In genomic region chr14:105433456-105433855, GRCm38 (mm10) we compare ENCODE assay signal across 29 mouse cellular contexts.
"Had no signal": no experiment of that assay in that cellular context is flagged by ENCODE, and none has a peak within 500 bp of the region (broad histone marks: within the 10 kb centered on the region; RNA-seq: fewer than 3 reads in every experiment).

No protein-coding gene starts in this region.

- H3K4me3 ChIP-seq: limb, embryonic 10.5 days; limb, embryonic 12.5 days; limb, embryonic 13.5 days; limb, embryonic 15.5 days; liver, embryonic 12.5 days; liver, embryonic 13.5 days; liver, embryonic 15.5 days; lung, embryonic 15.5 days; megakaryocyte, embryonic 14.5 days; midbrain, embryonic 10.5 days; midbrain, embryonic 12.5 days; midbrain, embryonic 13.5 days; midbrain, embryonic 15.5 days; myocyte; neural tube, embryonic 12.5 days had no signal

- H3K4me2 ChIP-seq: limb, embryonic 12.5 days; limb, embryonic 13.5 days; limb, embryonic 15.5 days; liver, embryonic 11.5 days; liver, embryonic 12.5 days; liver, embryonic 13.5 days; liver, embryonic 15.5 days; lung, embryonic 14.5 days; lung, embryonic 15.5 days; midbrain, embryonic 12.5 days; midbrain, embryonic 13.5 days; midbrain, embryonic 15.5 days; neural tube, embryonic 12.5 days had no signal

- H3K9ac ChIP-seq: limb, embryonic 12.5 days; limb, embryonic 13.5 days; limb, embryonic 15.5 days; liver, embryonic 12.5 days; liver, embryonic 13.5 days; liver, embryonic 14.5 days; liver, embryonic 15.5 days; liver, postnatal 0 days; lung, embryonic 14.5 days; lung, embryonic 15.5 days; midbrain, embryonic 12.5 days; midbrain, embryonic 13.5 days; midbrain, embryonic 15.5 days; neural tube, embryonic 12.5 days had no signal

- H3K36me3 ChIP-seq: limb, embryonic 10.5 days; limb, embryonic 12.5 days; limb, embryonic 13.5 days; limb, embryonic 15.5 days; liver, embryonic 12.5 days; liver, embryonic 13.5 days; liver, embryonic 15.5 days; lung, embryonic 15.5 days; midbrain, embryonic 10.5 days; midbrain, embryonic 12.5 days; midbrain, embryonic 13.5 days; midbrain, embryonic 15.5 days; neural tube, embryonic 12.5 days had no signal

- H3K27ac ChIP-seq: limb, embryonic 10.5 days; limb, embryonic 12.5 days; limb, embryonic 13.5 days; limb, embryonic 15.5 days; liver, embryonic 12.5 days; liver, embryonic 13.5 days; liver, embryonic 14.5 days; liver, embryonic 15.5 days; lung, embryonic 15.5 days; macrophage; midbrain, embryonic 12.5 days; midbrain, embryonic 13.5 days; midbrain, embryonic 15.5 days; neural tube, embryonic 12.5 days had no signal

- ATAC-seq: liver, embryonic 12.5 days; liver, postnatal 0 days; lung, postnatal 0 days had no signal

- H3K9me3 ChIP-seq: limb, embryonic 10.5 days; limb, embryonic 12.5 days; limb, embryonic 13.5 days; limb, embryonic 15.5 days; liver, embryonic 12.5 days; liver, embryonic 13.5 days; liver, embryonic 15.5 days; lung, embryonic 15.5 days; midbrain, embryonic 10.5 days; midbrain, embryonic 12.5 days; midbrain, embryonic 13.5 days; midbrain, embryonic 15.5 days; neural tube, embryonic 12.5 days had no signal

- H3K27me3 ChIP-seq: limb, embryonic 12.5 days; limb, embryonic 13.5 days; limb, embryonic 15.5 days; liver, embryonic 12.5 days; liver, embryonic 13.5 days; liver, embryonic 15.5 days; lung, embryonic 15.5 days; megakaryocyte, embryonic 14.5 days; midbrain, embryonic 12.5 days; midbrain, embryonic 13.5 days; midbrain, embryonic 15.5 days; neural tube, embryonic 12.5 days had no signal

- H3K4me1 ChIP-seq: limb, embryonic 15.5 days; liver, embryonic 13.5 days had no signal

- DNase-seq: left cerebral cortex, postnatal 4 days; liver; liver, embryonic 13.5 days; liver, postnatal 0 days; lung, adult 18-20 months; lung, adult 2 months; lung, embryonic 14.5 days; lung, postnatal 10 days; lung, postnatal 14 days; lung, postnatal 36 days; lung, postnatal 4 days had no signal
